Mouse (Mus musculus): ENCODE results near the gene Calhm3.

- TF ChIP-seq CTCF (IDR thresholded peaks at IDR 0.05; ENCODE audit: low read depth) (no peak), EP300 (optimal IDR thresholded peaks at IDR 0.05) (no peak)
Measured at GRCm38 (mm10) chr19:47186514-47187275, 29.1 kb upstream of the Calhm3 start.
